Mouse (Mus musculus) midbrain, embryonic 14.5 days (tissue): ENCODE results near the gene Hoxd8. TPM values are rescaled to one million over a fixed set of nuclear protein-coding genes. Genes with fewer than 3 reads are reported as not detected.

Experiments
- ATAC-seq: fragments of 200-750 bp; cut with Nextera tagmentation; 2 replicates; pipeline ENCODE4 v1.8.0; 2017; ENCODE audit warnings: moderate number of reproducible peaks, moderate library complexity; ENCODE audit not compliant: low FRiP score, low TSS enrichment
- DNase-seq: peaks from one replicate; pipeline ENCODE4 v3.0.0-alpha.2; 2015
- H3K27ac ChIP-seq: fragments of 300-500 bp; sonication (generic); replicated peaks from 2 replicates; pipeline ENCODE4 v1.5.1; 2014; ENCODE audit warnings: mild to moderate bottlenecking, low read depth, low read length, moderate library complexity
- H3K27me3 ChIP-seq: fragments of 300-500 bp; sonication (generic); 2 replicates; pipeline ENCODE4 v1.6.1; 2014; ENCODE audit warnings: low read length, control low read depth, mixed read lengths; ENCODE audit not compliant: control insufficient read depth, insufficient read depth
- H3K36me3 ChIP-seq: fragments of 300-500 bp; sonication (generic); 2 replicates; pipeline ENCODE4 v1.6.1; 2014; ENCODE audit warnings: low read length, control low read depth; ENCODE audit not compliant: control insufficient read depth, insufficient read depth
- H3K4me1 ChIP-seq: fragments of 300-500 bp; sonication (generic); 2 replicates; pipeline ENCODE4 v1.6.1; 2014; ENCODE audit warnings: mild to moderate bottlenecking, antibody characterized with exemption, low read length, control low read depth; ENCODE audit not compliant: control insufficient read depth, insufficient read depth
- H3K4me2 ChIP-seq: fragments of 300-500 bp; sonication (generic); 2 replicates; pipeline ENCODE4 v1.6.1; 2014; ENCODE audit warnings: mild to moderate bottlenecking, low read length, moderate library complexity
- H3K4me3 ChIP-seq: fragments of 300-500 bp; sonication (generic); replicated peaks from 2 replicates; pipeline ENCODE4 v1.5.1; 2014; ENCODE audit warnings: low read depth, low read length
- H3K9ac ChIP-seq: fragments of 300-500 bp; sonication (generic); replicated peaks from 2 replicates; pipeline ENCODE4 v1.6.1; 2014; ENCODE audit warnings: mild to moderate bottlenecking, low read length, moderate library complexity
- H3K9me3 ChIP-seq: fragments of 300-500 bp; sonication (generic); 2 replicates; pipeline ENCODE4 v1.6.1; 2016; ENCODE audit warnings: low read length, control low read depth, mixed read lengths; ENCODE audit not compliant: control insufficient read depth
- WGBS: fragments of 180-500 bp; shearing (Covaris S2); extraction: QIAGEN DNeasy Blood & Tissue Kit; methylation state at CpG from one replicate; pipeline ENCODE4 v1.1.7; 2014; 5-methylcytosine and 5-hydroxymethylcytosine counted together
- polyA plus RNA-seq: library from polyadenylated mRNA; unstranded; fragments of >200 nt; fragmentation: Nextera tagmentation; extraction: Ambion mirVana; gene quantifications from 2 replicates; pipeline ENCODE4 v1.2.1, GENCODE M21; 2014

Hoxd8 gene
- polyA plus RNA-seq, 1 experiment from 2014 or later = not detected

DNA sequence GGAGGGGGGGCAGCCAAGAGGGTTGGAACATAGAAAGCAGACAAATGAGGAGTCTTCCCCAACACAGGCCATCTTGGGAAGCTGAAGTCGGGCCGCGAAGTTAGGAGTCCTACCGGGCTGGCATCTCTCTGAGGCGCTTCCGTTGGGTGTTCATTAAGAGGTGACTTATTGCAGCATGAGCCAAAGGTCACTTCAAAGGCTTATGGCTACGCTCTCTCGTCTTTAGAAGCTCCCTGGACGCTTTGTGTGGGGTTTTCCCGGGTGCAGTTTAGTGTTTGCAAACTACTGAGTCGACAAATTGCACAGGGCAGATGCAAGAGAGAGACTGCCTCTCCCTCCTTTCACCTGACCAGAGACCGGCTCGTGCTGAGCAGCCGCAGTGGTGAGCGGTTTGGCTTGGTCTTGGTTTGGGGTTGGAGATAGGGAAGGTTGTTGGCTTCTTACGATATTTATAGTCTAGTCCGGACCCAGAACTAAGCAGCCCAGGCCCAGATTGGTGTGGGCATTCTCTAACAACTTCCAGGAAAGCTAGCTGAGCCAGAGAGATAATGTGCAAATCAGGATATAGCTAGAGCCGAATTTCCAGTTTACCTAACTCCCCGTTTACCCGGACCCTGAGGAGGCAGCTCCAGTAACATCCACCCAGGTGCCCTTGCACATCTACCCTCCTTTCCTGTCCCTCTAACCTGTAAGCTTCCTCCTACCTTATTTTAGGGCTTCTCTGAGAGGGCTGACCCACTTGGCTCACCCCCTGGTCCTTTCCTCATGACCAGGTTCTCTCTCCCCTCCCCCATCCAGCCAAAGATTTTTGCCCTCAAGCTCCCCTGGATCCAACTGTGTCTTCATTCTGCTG is 34.4 kb downstream of the Hoxd8 start:
- H3K9me3 ChIP-seq = no peaks in the 10 kb centered on the region
- WGBS = 1% methylated on average over 20 of the region's 20 CpGs
- H3K27me3 ChIP-seq = peaks cover 99% of the 10 kb centered on the region
- no peaks in the 10 kb centered on the region for H3K36me3 ChIP-seq
- H3K4me1 ChIP-seq = no peaks in the 10 kb centered on the region
- H3K27ac ChIP-seq = no peak overlapping the region
- DNase-seq (no peak), ATAC-seq (no peak)
- no peak overlapping the region for H3K9ac ChIP-seq
- no peak overlapping the region for H3K4me2 ChIP-seq
- H3K4me3 ChIP-seq = no peak overlapping the region

DNA sequence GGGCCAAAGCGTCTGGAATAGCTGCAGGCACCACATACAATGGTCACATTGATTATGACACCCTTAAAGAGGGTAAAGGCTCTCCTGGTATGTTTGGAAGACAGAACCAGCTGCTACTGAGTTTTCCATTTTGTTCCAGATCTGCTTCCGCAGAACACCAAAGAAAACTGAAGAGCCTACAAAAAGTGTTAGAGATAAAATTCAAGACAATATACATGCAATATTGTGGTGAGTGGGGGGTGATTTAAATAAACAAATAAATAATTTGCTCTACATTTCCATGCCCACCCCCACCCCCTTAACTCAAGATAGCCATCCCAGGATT is 35.0 kb downstream of the Hoxd8 start:
- ATAC-seq = no peak
- H3K27ac ChIP-seq = no peak overlapping the region
- DNase-seq = no peak
- WGBS = 10% methylated on average over 2 of the region's 2 CpGs
- peaks cover 99% of the 10 kb centered on the region for H3K27me3 ChIP-seq
- H3K36me3 ChIP-seq = no peaks in the 10 kb centered on the region
- no peak overlapping the region for H3K4me3 ChIP-seq
- no peak overlapping the region for H3K4me2 ChIP-seq
- no peak overlapping the region for H3K9ac ChIP-seq
- no peaks in the 10 kb centered on the region for H3K9me3 ChIP-seq
- H3K4me1 ChIP-seq = no peaks in the 10 kb centered on the region

DNA sequence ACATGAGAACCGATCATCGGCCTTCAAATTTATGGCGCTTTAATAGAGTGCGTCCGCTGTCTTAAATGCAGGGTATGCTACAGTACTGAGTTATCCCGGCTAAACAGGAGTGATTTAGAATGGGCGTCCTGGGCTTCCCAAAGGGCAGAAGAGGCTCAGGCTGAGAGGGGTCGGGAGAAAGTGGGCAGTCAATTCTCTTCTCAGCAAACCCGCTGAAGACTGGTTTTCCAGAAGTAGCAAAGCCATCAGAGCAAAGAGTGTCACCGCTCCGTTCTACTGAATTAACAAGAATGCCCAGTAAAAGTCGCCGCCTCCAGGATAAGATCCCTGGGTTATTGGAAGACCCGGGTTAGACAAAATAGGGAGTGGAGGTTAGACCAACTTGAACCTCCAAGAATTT is 35.5 kb downstream of the Hoxd8 start:
- no peak overlapping the region for H3K27ac ChIP-seq
- no peak overlapping the region for H3K4me3 ChIP-seq
- no peaks in the 10 kb centered on the region for H3K4me1 ChIP-seq
- DNase-seq = no peak
- WGBS = 2% methylated on average over 14 of the region's 14 CpGs
- no peaks in the 10 kb centered on the region for H3K9me3 ChIP-seq
- H3K36me3 ChIP-seq = no peaks in the 10 kb centered on the region
- no peak for ATAC-seq
- H3K9ac ChIP-seq = no peak overlapping the region
- H3K4me2 ChIP-seq = no peak overlapping the region
- H3K27me3 ChIP-seq = peaks cover 99% of the 10 kb centered on the region

DNA sequence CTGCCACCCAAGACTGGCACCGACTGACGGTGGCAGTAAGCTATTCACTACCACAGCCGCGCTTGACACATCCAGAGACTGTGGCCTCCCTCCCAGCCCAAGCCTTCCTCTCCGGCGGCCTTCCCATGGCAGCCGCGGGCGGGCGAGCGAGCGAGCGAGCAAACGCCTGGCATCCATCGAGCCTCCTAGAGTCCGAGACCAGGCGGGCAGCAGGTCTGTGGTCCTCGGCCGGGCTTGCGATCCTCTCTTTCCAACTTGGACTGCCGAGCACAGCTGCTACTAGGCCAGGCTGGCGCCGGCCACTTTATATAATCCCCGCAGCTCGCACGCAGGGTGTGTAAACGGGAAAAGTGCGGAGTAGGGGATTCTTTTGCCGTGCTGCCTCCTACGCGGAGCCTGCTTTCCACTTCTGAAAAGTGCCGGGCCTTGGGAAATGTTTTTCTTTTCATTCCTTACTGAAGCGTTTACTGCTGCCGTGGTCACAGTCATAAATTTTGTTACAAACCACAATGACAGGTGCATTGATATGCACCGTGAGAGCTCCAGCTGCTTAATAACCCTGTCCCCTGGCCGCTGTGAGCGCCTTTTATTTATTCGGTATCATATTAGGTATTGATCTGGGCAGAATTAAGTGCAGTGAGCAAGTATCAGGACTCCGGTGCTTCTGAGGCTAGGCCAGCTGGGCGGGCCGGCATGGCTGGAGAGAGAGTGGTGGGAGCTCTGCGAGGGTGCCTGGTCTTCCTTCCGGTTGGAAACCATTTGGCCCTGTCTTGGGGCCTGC is 36.1 kb downstream of the Hoxd8 start:
- Histone ChIP-seq H3K4me3 (no peak overlapping the region), H3K4me1 (no peaks in the 10 kb centered on the region), H3K9me3 (no peaks in the 10 kb centered on the region), H3K4me2 (no peak overlapping the region), H3K27me3 (peaks cover 99% of the 10 kb centered on the region), H3K27ac (no peak overlapping the region), H3K9ac (no peak overlapping the region), H3K36me3 (no peaks in the 10 kb centered on the region)
- DNase-seq (no peak), ATAC-seq (no peak)
- under 1% methylated on average over 43 of the region's 43 CpGs for WGBS

DNA sequence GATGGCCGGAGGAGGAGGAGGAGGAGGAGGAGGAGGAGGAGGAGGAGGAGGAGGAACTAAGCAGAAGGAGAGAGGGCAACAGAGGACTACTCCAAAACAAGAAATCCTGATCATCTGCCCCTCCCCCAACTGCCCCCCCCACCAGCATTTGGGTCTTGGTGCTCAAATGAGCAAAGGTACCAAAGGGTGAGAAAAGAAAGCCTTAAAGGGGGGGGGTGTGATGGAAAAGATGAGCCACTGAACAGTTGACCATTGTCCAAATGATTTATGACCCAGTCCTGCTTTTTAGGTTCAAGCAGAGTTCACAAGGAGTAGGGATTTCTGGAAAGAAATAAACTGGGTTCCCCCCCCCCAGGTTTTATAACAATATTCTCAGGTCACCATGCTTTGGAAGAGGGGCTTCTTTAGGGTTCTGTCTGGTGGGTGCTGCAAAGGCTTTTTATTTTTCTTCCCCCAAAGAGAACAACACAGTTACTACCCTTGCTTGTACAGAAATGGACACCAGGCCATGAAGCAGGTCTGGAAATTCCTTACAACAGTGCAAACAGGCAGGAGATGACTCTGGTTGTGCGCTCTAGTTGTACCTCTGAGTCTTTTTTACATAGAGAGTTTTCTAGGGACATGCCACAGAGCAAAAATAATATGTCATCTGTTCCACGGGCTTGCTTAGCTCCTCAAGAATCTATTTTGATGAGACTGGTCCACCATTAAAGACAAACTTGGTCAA is 37.0 kb downstream of the Hoxd8 start:
- H3K27ac ChIP-seq = no peak overlapping the region
- H3K27me3 ChIP-seq = peaks cover 99% of the 10 kb centered on the region
- 17% methylated on average over 3 of the region's 3 CpGs for WGBS
- DNase-seq = no peak
- H3K4me3 ChIP-seq = no peak overlapping the region
- no peaks in the 10 kb centered on the region for H3K9me3 ChIP-seq
- H3K36me3 ChIP-seq = no peaks in the 10 kb centered on the region
- ATAC-seq = no peak
- H3K4me1 ChIP-seq = no peaks in the 10 kb centered on the region
- no peak overlapping the region for H3K9ac ChIP-seq
- H3K4me2 ChIP-seq = no peak overlapping the region

DNA sequence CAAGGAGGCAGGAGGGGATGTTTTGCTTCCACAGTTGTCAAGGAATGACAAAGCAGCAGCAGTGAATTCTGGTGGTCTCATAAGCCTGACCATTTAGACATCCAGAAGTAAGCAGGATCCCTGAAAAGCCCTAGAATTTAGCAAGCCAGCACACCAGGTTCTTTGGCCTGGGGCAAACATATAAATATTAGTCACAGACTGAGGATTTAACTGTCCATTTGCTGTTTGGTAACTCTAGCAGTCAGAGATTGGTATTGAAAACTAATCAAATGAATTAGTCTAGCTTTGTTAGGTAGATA is 37.5 kb downstream of the Hoxd8 start:
- no peak for ATAC-seq
- H3K36me3 ChIP-seq = no peaks in the 10 kb centered on the region
- no peaks in the 10 kb centered on the region for H3K4me1 ChIP-seq
- H3K9ac ChIP-seq = no peak overlapping the region
- DNase-seq = no peak
- H3K27ac ChIP-seq = no peak overlapping the region
- peaks cover 99% of the 10 kb centered on the region for H3K27me3 ChIP-seq
- no peak overlapping the region for H3K4me2 ChIP-seq
- no peaks in the 10 kb centered on the region for H3K9me3 ChIP-seq
- no peak overlapping the region for H3K4me3 ChIP-seq

DNA sequence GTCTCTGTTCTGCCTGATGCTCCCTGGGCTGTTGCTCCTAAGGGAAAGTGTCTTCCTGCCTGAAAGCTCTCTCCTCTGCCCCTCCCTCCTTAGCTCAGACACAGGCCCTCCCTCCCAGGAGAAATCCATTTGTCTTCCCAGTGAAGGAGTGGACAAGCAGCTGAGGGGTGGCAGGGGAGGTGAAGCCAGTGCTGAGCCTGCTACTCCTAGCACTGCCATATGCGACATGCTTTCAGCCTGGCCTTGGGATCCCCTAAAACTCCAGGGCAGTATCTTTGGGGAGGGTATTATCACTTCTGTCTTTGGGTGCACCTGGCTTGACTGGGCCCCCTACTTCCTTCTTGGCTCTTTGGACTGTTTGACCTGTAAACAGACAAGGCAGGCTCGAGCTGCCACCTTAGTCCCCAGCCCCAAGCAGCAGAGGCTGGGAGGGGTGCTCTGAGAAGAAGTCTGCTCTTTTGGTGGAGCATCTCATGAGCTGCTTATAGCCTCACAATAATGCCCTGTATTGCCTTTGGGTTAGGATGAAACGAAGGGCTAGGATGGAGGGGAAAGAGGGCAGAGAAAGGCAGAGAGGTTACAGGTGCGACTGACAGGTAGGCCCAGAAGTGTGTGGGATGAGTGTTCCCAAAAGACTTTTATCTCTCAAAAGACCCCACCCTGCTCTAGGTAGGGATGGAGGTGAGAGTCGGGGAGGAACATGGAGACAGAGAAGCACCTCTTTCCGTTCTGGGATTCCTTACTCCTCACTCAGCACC is 41.3 kb downstream of the Hoxd8 start:
- no peak overlapping the region for H3K9ac ChIP-seq
- H3K9me3 ChIP-seq = no peaks in the 10 kb centered on the region
- H3K27me3 ChIP-seq = peaks cover 96% of the 10 kb centered on the region
- no peak overlapping the region for H3K4me2 ChIP-seq
- DNase-seq (no peak), ATAC-seq (no peak)
- under 1% methylated on average over 6 of the region's 6 CpGs for WGBS
- peaks cover 9% of the 10 kb centered on the region; the same call in 1 of the 2 replicates for H3K4me1 ChIP-seq
- H3K27ac ChIP-seq = no peak overlapping the region
- no peaks in the 10 kb centered on the region for H3K36me3 ChIP-seq
- H3K4me3 ChIP-seq = no peak overlapping the region

DNA sequence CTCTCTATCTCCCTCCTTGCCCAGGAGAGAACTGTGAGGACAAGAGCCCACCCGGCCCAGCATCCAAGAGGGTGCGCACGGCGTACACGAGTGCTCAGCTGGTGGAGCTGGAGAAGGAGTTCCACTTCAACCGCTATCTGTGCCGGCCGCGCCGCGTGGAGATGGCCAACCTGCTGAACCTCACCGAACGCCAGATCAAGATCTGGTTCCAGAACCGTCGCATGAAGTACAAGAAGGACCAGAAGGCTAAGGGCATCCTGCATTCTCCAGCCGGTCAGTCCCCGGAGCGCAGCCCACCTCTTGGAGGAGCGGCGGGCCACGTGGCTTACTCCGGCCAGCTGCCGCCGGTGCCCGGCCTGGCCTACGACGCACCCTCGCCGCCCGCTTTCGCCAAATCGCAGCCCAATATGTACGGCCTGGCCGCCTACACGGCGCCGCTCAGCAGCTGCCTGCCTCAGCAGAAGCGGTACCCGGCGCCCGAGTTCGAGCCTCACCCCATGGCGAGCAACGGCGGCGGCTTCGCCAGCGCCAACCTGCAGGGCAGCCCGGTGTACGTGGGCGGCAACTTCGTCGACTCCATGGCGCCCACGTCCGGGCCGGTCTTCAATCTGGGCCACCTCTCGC is 42.0 kb downstream of the Hoxd8 start:
- ATAC-seq (no peak), DNase-seq (peak; percentile 13)
- Histone ChIP-seq H3K27ac (no peak overlapping the region), H3K4me2 (no peak overlapping the region), H3K36me3 (no peaks in the 10 kb centered on the region), H3K27me3 (peaks cover 98% of the 10 kb centered on the region), H3K4me1 (peaks cover 9% of the 10 kb centered on the region; the same call in 1 of the 2 replicates), H3K9me3 (no peaks in the 10 kb centered on the region), H3K4me3 (no peak overlapping the region), H3K9ac (no peak overlapping the region)
- WGBS = under 1% methylated on average over 58 of the region's 58 CpGs
